22 mouse cellular contexts compared by ENCODE assay signal in genomic region chr16:40831536-40831935, GRCm38 (mm10).
"Had no signal": no experiment of that assay in that cellular context is flagged by ENCODE, and none has a peak within 500 bp of the region (broad histone marks: within the 10 kb centered on the region; RNA-seq: fewer than 3 reads in every experiment).

No protein-coding gene starts in this region.

- H3K36me3 ChIP-seq: limb, embryonic 12.5 days; limb, embryonic 15.5 days; midbrain, embryonic 12.5 days; midbrain, embryonic 15.5 days; neural tube, embryonic 12.5 days; neural tube, embryonic 15.5 days had no signal

- H3K4me3 ChIP-seq: limb, embryonic 12.5 days; limb, embryonic 15.5 days; midbrain, embryonic 12.5 days; midbrain, embryonic 15.5 days; neural tube, embryonic 12.5 days; neural tube, embryonic 15.5 days had no signal

- H3K9me3 ChIP-seq: limb, embryonic 12.5 days; limb, embryonic 15.5 days; midbrain, embryonic 12.5 days; midbrain, embryonic 15.5 days; neural tube, embryonic 12.5 days; neural tube, embryonic 15.5 days had no signal

- H3K9ac ChIP-seq: limb, embryonic 12.5 days; limb, embryonic 15.5 days; liver, embryonic 14.5 days; liver, postnatal 0 days; lung, embryonic 14.5 days; midbrain, embryonic 12.5 days; midbrain, embryonic 15.5 days; neural tube, embryonic 12.5 days; neural tube, embryonic 15.5 days had no signal

- DNase-seq: kidney, adult 2 months; kidney, postnatal 25 days; liver, postnatal 0 days; lung, embryonic 14.5 days; right cerebral cortex, adult 18-20 months; right cerebral cortex, postnatal 14 days; right cerebral cortex, postnatal 4 days; thymus, adult 2 months; thymus, postnatal 14 days; thymus, postnatal 4 days had no signal

- H3K27ac ChIP-seq: kidney, postnatal 0 days; limb, embryonic 12.5 days; limb, embryonic 15.5 days; liver, embryonic 14.5 days; macrophage; midbrain, embryonic 12.5 days; midbrain, embryonic 15.5 days; neural tube, embryonic 12.5 days; neural tube, embryonic 15.5 days; stomach, postnatal 0 days had no signal

- ATAC-seq: liver, postnatal 0 days; lung, postnatal 0 days; midbrain, embryonic 15.5 days had no signal

- H3K4me1 ChIP-seq: limb, embryonic 12.5 days; limb, embryonic 15.5 days; midbrain, embryonic 12.5 days; midbrain, embryonic 15.5 days; neural tube, embryonic 12.5 days; neural tube, embryonic 15.5 days had no signal

- H3K27me3 ChIP-seq: limb, embryonic 12.5 days; limb, embryonic 15.5 days; midbrain, embryonic 12.5 days; midbrain, embryonic 15.5 days; neural tube, embryonic 12.5 days; neural tube, embryonic 15.5 days had no signal

- H3K4me2 ChIP-seq: limb, embryonic 12.5 days; limb, embryonic 15.5 days; liver, embryonic 11.5 days; lung, embryonic 14.5 days; midbrain, embryonic 12.5 days; midbrain, embryonic 15.5 days; neural tube, embryonic 12.5 days; neural tube, embryonic 15.5 days had no signal
